Mouse (Mus musculus) C2C12 (cell line): ENCODE data around the gene Btnl10. TPM values are rescaled to one million over a fixed set of nuclear protein-coding genes. Genes with fewer than 3 reads are reported as not detected.

Experiments
- H3K27me3 ChIP-seq: one replicate; pipeline ENCODE4 v1.6.1; 2011; ENCODE audit not compliant: control insufficient read depth, insufficient read depth, insufficient read length
- H3K36me3 ChIP-seq: one replicate; pipeline ENCODE4 v1.6.1; 2011; ENCODE audit not compliant: control insufficient read depth, insufficient read depth
- H3K4me3 ChIP-seq: one replicate; pipeline ENCODE4 v1.5.1; 2011; ENCODE audit warnings: mild to moderate bottlenecking, control low read depth; ENCODE audit not compliant: poor library complexity, insufficient read depth, severe bottlenecking
- H3K79me2 ChIP-seq: one replicate; pipeline ENCODE4 v1.6.1; 2011; ENCODE audit not compliant: control insufficient read depth, insufficient read depth
- H3K79me3 ChIP-seq: one replicate; pipeline ENCODE4 v1.6.1; 2011; ENCODE audit warnings: low read depth, control low read depth
- H3ac ChIP-seq: one replicate; pipeline ENCODE3; 2011; ENCODE audit warnings: low read depth; ENCODE audit not compliant: control insufficient read depth, insufficient read length
- CEBPB ChIP-seq: IDR thresholded peaks from one replicate; pipeline ENCODE4 v1.6.1; 2011; ENCODE audit warnings: low read depth, mild to moderate bottlenecking, control low read depth, moderate library complexity
- CTCF ChIP-seq: IDR thresholded peaks from one replicate; pipeline ENCODE4 v1.5.1; 2011; ENCODE audit not compliant: control insufficient read depth, insufficient read depth, insufficient read length
- FOSL1 ChIP-seq: IDR thresholded peaks from one replicate; pipeline ENCODE4 v1.8.0; 2011; ENCODE audit warnings: mild to moderate bottlenecking, low read length; ENCODE audit not compliant: poor library complexity, insufficient read depth, severe bottlenecking
- MAX ChIP-seq: IDR thresholded peaks from one replicate; pipeline ENCODE4 v1.6.1; 2011; ENCODE audit warnings: mild to moderate bottlenecking, control low read depth
- MYOD1 ChIP-seq: IDR thresholded peaks from one replicate; pipeline ENCODE4 v1.6.1; 2011; ENCODE audit warnings: low read depth; ENCODE audit not compliant: control insufficient read depth, insufficient read length
- MYOG ChIP-seq: IDR thresholded peaks from one replicate; pipeline ENCODE4 v1.6.1; 2011; ENCODE audit not compliant: control insufficient read depth, insufficient read length; ENCODE audit errors: extremely low read depth
- USF1 ChIP-seq: IDR thresholded peaks from one replicate; pipeline ENCODE4 v1.6.1; 2011; ENCODE audit warnings: low read depth, mild to moderate bottlenecking, control low read depth, moderate library complexity
- polyA plus RNA-seq: library from polyadenylated mRNA; unstranded; fragments of >200 nt; fragmentation: generic; extraction: Trizol; gene quantifications from one replicate; pipeline ENCODE4 v1.2.1, GENCODE M21; 2012; ENCODE audit warnings: missing spikeins

Gene Btnl10
- polyA plus RNA-seq, 1 experiment, result not detected

- H3K79me3 ChIP-seq, result no peaks in the 10 kb centered on the region
- no peak overlapping the region for H3K4me3 ChIP-seq
- no peak for TF ChIP-seq FOSL1
- TF ChIP-seq MYOD1, result no peak
- no peak for TF ChIP-seq MYOG
- TF ChIP-seq CTCF, result peak; percentile 15
- TF ChIP-seq USF1, result no peak
- no peak for TF ChIP-seq CEBPB
- no peak for TF ChIP-seq MAX
- no peaks in the 10 kb centered on the region for H3K36me3 ChIP-seq
- no peak overlapping the region for H3ac ChIP-seq
- H3K27me3 ChIP-seq, result peaks cover 7% of the 10 kb centered on the region
- no peaks in the 10 kb centered on the region for H3K79me2 ChIP-seq
Measured at GRCm38 (mm10) chr11:58914461-58915028, 3.2 kb upstream of the Btnl10 start.

- peaks cover 23% of the 10 kb centered on the region for H3K27me3 ChIP-seq
- H3K4me3 ChIP-seq, result no peak overlapping the region
- H3K36me3 ChIP-seq, result no peaks in the 10 kb centered on the region
- H3K79me2 ChIP-seq, result no peaks in the 10 kb centered on the region
- H3K79me3 ChIP-seq, result no peaks in the 10 kb centered on the region
- TF ChIP-seq FOSL1, result no peak
- H3ac ChIP-seq, result no peak overlapping the region
Measured at GRCm38 (mm10) chr11:58916879-58917744, 596 bp upstream of the Btnl10 start.

DNA sequence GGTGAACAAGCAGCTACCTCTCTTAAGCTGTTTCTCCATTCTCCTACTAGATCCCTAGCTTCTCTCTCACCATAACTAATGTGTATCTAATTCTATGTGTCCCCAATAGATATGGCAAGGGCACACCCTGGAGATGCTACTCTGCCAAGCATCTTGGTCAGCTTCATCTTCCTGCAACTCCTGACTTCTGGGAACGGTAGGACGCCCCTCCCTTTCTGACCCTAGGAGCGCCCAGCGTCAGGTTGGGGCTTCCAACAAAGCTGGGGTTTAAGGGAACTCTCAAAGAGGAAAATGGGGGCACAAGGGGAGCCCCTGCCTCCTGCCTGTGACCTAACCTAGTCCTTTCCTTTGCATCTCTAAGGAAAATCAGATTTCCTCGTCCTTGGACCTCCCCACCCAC lies 1.1 kb downstream of the Btnl10 start:
- TF ChIP-seq MYOD1, result no peak
- TF ChIP-seq CEBPB, result no peak
- no peak for TF ChIP-seq MAX
- no peak for TF ChIP-seq MYOG
- no peak for TF ChIP-seq USF1
- no peak for TF ChIP-seq FOSL1
- no peak for TF ChIP-seq CTCF
- Histone ChIP-seq H3K79me3 (no peaks in the 10 kb centered on the region), H3K79me2 (no peaks in the 10 kb centered on the region), H3K27me3 (peaks cover 32% of the 10 kb centered on the region), H3ac (no peak overlapping the region), H3K4me3 (no peak overlapping the region), H3K36me3 (no peaks in the 10 kb centered on the region)

DNA sequence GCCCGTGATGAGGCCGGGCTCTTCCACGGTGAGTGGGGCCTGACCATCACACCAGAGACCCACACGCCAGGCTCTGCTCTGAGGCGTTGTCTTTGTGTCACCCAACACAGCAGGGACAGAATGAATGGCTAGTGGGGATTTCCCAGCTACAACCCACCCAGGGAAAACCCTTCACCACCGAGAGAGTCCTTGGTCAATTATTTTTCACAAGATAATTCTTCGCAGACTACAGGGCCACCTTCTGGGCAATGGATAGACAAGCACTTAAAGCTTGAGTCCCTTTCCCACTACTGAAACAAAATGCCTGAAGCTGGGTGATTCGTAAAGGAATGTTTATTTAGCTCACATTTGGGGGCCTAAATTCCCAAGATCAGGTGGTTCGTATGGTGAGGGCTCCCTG lies 4.7 kb downstream of the Btnl10 start:
- no peaks in the 10 kb centered on the region for H3K79me3 ChIP-seq
- H3K27me3 ChIP-seq, result peaks cover 32% of the 10 kb centered on the region
- no peaks in the 10 kb centered on the region for H3K79me2 ChIP-seq
- no peak overlapping the region for H3ac ChIP-seq
- no peak overlapping the region for H3K4me3 ChIP-seq
- no peaks in the 10 kb centered on the region for H3K36me3 ChIP-seq
- TF ChIP-seq USF1, result no peak
- no peak for TF ChIP-seq CTCF
- TF ChIP-seq MYOG, result no peak
- TF ChIP-seq MAX, result no peak
- no peak for TF ChIP-seq MYOD1
- no peak for TF ChIP-seq FOSL1
- no peak for TF ChIP-seq CEBPB

GRCm38 (mm10) chr11:58926651-58927050 lies 8.9 kb downstream of the Btnl10 start:
- no peak overlapping the region for H3K4me3 ChIP-seq
- no peaks in the 10 kb centered on the region for H3K79me3 ChIP-seq
- no peak overlapping the region for H3ac ChIP-seq
- TF ChIP-seq FOSL1 (no peak), CEBPB (no peak), MYOG (no peak), CTCF (no peak), USF1 (no peak), MYOD1 (no peak), MAX (no peak)
- H3K79me2 ChIP-seq, result no peaks in the 10 kb centered on the region
- peaks cover 3% of the 10 kb centered on the region for H3K36me3 ChIP-seq
- peaks cover 9% of the 10 kb centered on the region for H3K27me3 ChIP-seq
